Mouse (Mus musculus) stomach, postnatal 0 days (tissue): ENCODE data around the gene Susd2. TPM values are rescaled to one million over a fixed set of nuclear protein-coding genes. Genes with fewer than 3 reads are reported as not detected.

ENCODE experiments used
- ATAC-seq: fragments of 200-750 bp; cut with Nextera tagmentation; 2 replicates; pipeline ENCODE4 v1.8.0; 2017; ENCODE audit not compliant: low FRiP score, low TSS enrichment
- DNase-seq: peaks from one replicate; pipeline ENCODE4 v3.0.0-alpha.2; 2016; ENCODE audit warnings: low spot score
- H3K27ac ChIP-seq: fragments of 300-500 bp; sonication (generic); replicated peaks from 2 replicates; pipeline ENCODE4 v1.5.1; 2014; ENCODE audit warnings: mild to moderate bottlenecking, control low read depth
- H3K27me3 ChIP-seq: fragments of 300-500 bp; sonication (generic); 2 replicates; pipeline ENCODE4 v1.6.1; 2014; ENCODE audit warnings: low read length; ENCODE audit not compliant: control insufficient read depth, insufficient read depth
- H3K36me3 ChIP-seq: fragments of 300-500 bp; sonication (generic); 2 replicates; pipeline ENCODE4 v1.6.1; 2014; ENCODE audit warnings: low read length, mixed read lengths; ENCODE audit not compliant: control insufficient read depth, insufficient read depth
- H3K4me1 ChIP-seq: fragments of 300-500 bp; sonication (generic); replicated peaks from 2 replicates; pipeline ENCODE4 v1.6.1; 2014; ENCODE audit warnings: antibody characterized with exemption; ENCODE audit not compliant: control insufficient read depth, insufficient read depth
- H3K4me2 ChIP-seq: fragments of 300-500 bp; sonication (generic); replicated peaks from 2 replicates; pipeline ENCODE4 v1.6.1; 2014; ENCODE audit warnings: low read depth, mild to moderate bottlenecking, control low read depth, moderate library complexity
- H3K4me3 ChIP-seq: fragments of 300-500 bp; sonication (generic); 2 replicates; pipeline ENCODE4 v1.5.1; 2014; ENCODE audit warnings: low read depth, low read length, control low read depth
- H3K9ac ChIP-seq: fragments of 300-500 bp; sonication (generic); 2 replicates; pipeline ENCODE4 v1.6.1; 2014; ENCODE audit warnings: mild to moderate bottlenecking, low read length, control low read depth, mixed read lengths
- H3K9me3 ChIP-seq: fragments of 300-500 bp; sonication (generic); 2 replicates; pipeline ENCODE4 v1.6.1; 2016; ENCODE audit warnings: low read length; ENCODE audit not compliant: control insufficient read depth
- CTCF ChIP-seq: IDR thresholded peaks from 2 replicates; pipeline ENCODE4 v1.5.1; 2016; ENCODE audit warnings: antibody characterized with exemption, low read depth, mild to moderate bottlenecking, moderate library complexity
- EP300 ChIP-seq: optimal IDR thresholded peaks from 2 replicates; pipeline ENCODE3; 2016; ENCODE audit warnings: antibody characterized with exemption
- WGBS: fragments of 180-500 bp; shearing (Covaris S2); extraction: QIAGEN DNeasy Blood & Tissue Kit; methylation state at CpG from one replicate; pipeline ENCODE4 v1.1.7; 2014; 5-methylcytosine and 5-hydroxymethylcytosine counted together
- polyA plus RNA-seq: library from polyadenylated mRNA; unstranded; fragments of >200 nt; fragmentation: Nextera tagmentation; extraction: Ambion mirVana; gene quantifications from 2 replicates; pipeline ENCODE4 v1.2.1, GENCODE M21; 2015

Susd2 gene
- polyA plus RNA-seq, 1 experiment from 2014 or later = 12.2 TPM

GRCm38 (mm10) chr10:75669936-75670335, 26.1 kb upstream of the Susd2 start:
- no peak for TF ChIP-seq EP300
- TF ChIP-seq CTCF = no peak
- no peaks in the 10 kb centered on the region for H3K9me3 ChIP-seq

GRCm38 (mm10) chr10:75667911-75668270, 24.1 kb upstream of the Susd2 start:
- H3K4me3 ChIP-seq = peak overlapping the region; percentile 71
- ATAC-seq = peak; percentile 76
- peak overlapping the region; percentile 93 for H3K27ac ChIP-seq
- peak overlapping the region; percentile 93 for H3K4me2 ChIP-seq
- peaks cover 1% of the 10 kb centered on the region for H3K36me3 ChIP-seq
- DNase-seq = peak; percentile 76
- TF ChIP-seq CTCF = peak; percentile 8; the same call in 1 of the 2 replicates
- no peak for TF ChIP-seq EP300
- H3K4me1 ChIP-seq = no peaks in the 10 kb centered on the region; the same call in 1 of the 2 replicates
- peak overlapping the region; percentile 80 for H3K9ac ChIP-seq
- under 1% methylated on average over 23 of the region's 23 CpGs for WGBS
- H3K27me3 ChIP-seq = no peaks in the 10 kb centered on the region
- no peaks in the 10 kb centered on the region for H3K9me3 ChIP-seq

More at GRCm38 (mm10) chr10:75669936-75670335, 26.1 kb upstream of the Susd2 start:
- WGBS = 86% methylated on average over 1 of the region's 1 CpGs
- Histone ChIP-seq H3K4me1 (no peaks in the 10 kb centered on the region; the same call in 1 of the 2 replicates), H3K4me2 (no peak overlapping the region), H3K36me3 (no peaks in the 10 kb centered on the region), H3K27ac (no peak overlapping the region), H3K27me3 (no peaks in the 10 kb centered on the region), H3K4me3 (no peak overlapping the region), H3K9ac (no peak overlapping the region)
- DNase-seq = no peak
- ATAC-seq = no peak

GRCm38 (mm10) chr10:75667115-75667910, 23.5 kb upstream of the Susd2 start:
- WGBS = 2% methylated on average over 63 of the region's 63 CpGs
- peak; percentile 76 for ATAC-seq
- Histone ChIP-seq H3K36me3 (peaks cover 3% of the 10 kb centered on the region), H3K9me3 (no peaks in the 10 kb centered on the region), H3K4me2 (peak overlapping the region; percentile 93), H3K9ac (peak overlapping the region; percentile 80), H3K27me3 (no peaks in the 10 kb centered on the region), H3K4me1 (no peaks in the 10 kb centered on the region; the same call in 1 of the 2 replicates), H3K4me3 (peak overlapping the region; percentile 71), H3K27ac (peak overlapping the region; percentile 93)
- TF ChIP-seq EP300 = peak; percentile 29
- no peak; the same call in 1 of the 2 replicates for TF ChIP-seq CTCF
- peak; percentile 76 for DNase-seq

- peak overlapping the region; percentile 80 for H3K9ac ChIP-seq
- no peaks in the 10 kb centered on the region for H3K9me3 ChIP-seq
- no peak for TF ChIP-seq CTCF
- no peak for TF ChIP-seq EP300
- no peaks in the 10 kb centered on the region for H3K27me3 ChIP-seq
- ATAC-seq = no peak
- H3K4me1 ChIP-seq = no peaks in the 10 kb centered on the region; the same call in 1 of the 2 replicates
- H3K4me3 ChIP-seq = peak overlapping the region; percentile 71
- H3K4me2 ChIP-seq = peak overlapping the region; percentile 93
- H3K36me3 ChIP-seq = peaks cover 7% of the 10 kb centered on the region
- peak overlapping the region; percentile 93 for H3K27ac ChIP-seq
- no peak for DNase-seq
- 26% methylated on average over 4 of the region's 4 CpGs for WGBS
Observed at GRCm38 (mm10) chr10:75666451-75667030, 22.7 kb upstream of the Susd2 start.

GRCm38 (mm10) chr10:75664673-75665270, 21.0 kb upstream of the Susd2 start:
- H3K4me2 ChIP-seq = no peak overlapping the region
- no peaks in the 10 kb centered on the region; the same call in 1 of the 2 replicates for H3K4me1 ChIP-seq
- TF ChIP-seq CTCF = no peak
- TF ChIP-seq EP300 = no peak
- H3K4me3 ChIP-seq = no peak overlapping the region
- H3K27me3 ChIP-seq = no peaks in the 10 kb centered on the region
- 85% methylated on average over 6 of the region's 6 CpGs for WGBS
- H3K9me3 ChIP-seq = no peaks in the 10 kb centered on the region
- DNase-seq (no peak), ATAC-seq (no peak)
- no peak overlapping the region for H3K27ac ChIP-seq
- H3K36me3 ChIP-seq = peaks cover 7% of the 10 kb centered on the region
- no peak overlapping the region for H3K9ac ChIP-seq
